Mouse (Mus musculus) heart, postnatal 0 days (tissue): ENCODE data around the gene Zswim4. TPM values are rescaled to one million over a fixed set of nuclear protein-coding genes. Genes with fewer than 3 reads are reported as not detected.
A peak's percentile ranks its signal among the peaks of the same experiment; 100 is the strongest.

ENCODE experiments used
- ATAC-seq: fragments of 200-750 bp; cut with Nextera tagmentation; 2 replicates; pipeline ENCODE4 v1.8.0; 2017; ENCODE audit warnings: low read depth, moderate number of reproducible peaks, moderate library complexity; ENCODE audit not compliant: insufficient read depth
- DNase-seq: peaks from one replicate; pipeline ENCODE4 v3.0.0-alpha.2; 2016; ENCODE audit warnings: low spot score
- H3K27ac ChIP-seq: fragments of 300-500 bp; sonication (generic); 2 replicates; pipeline ENCODE4 v1.5.1; 2014; ENCODE audit warnings: low read depth, mild to moderate bottlenecking
- H3K27me3 ChIP-seq: fragments of 300-500 bp; sonication (generic); 2 replicates; pipeline ENCODE4 v1.6.1; 2014; ENCODE audit warnings: low read length, mixed read lengths; ENCODE audit not compliant: control insufficient read depth, insufficient read depth
- H3K36me3 ChIP-seq: fragments of 300-500 bp; sonication (generic); replicated peaks from 2 replicates; pipeline ENCODE4 v1.6.1; 2014; ENCODE audit warnings: low read length, mixed read lengths; ENCODE audit not compliant: control insufficient read depth, insufficient read depth
- H3K4me1 ChIP-seq: fragments of 300-500 bp; sonication (generic); 2 replicates; pipeline ENCODE4 v1.6.1; 2014; ENCODE audit warnings: antibody characterized with exemption; ENCODE audit not compliant: control insufficient read depth, insufficient read depth
- H3K4me2 ChIP-seq: fragments of 300-500 bp; sonication (generic); 2 replicates; pipeline ENCODE4 v1.6.1; 2014; ENCODE audit warnings: low read depth, mild to moderate bottlenecking, low read length, moderate library complexity
- H3K4me3 ChIP-seq: fragments of 300-500 bp; sonication (generic); 2 replicates; pipeline ENCODE4 v1.5.1; 2014; ENCODE audit warnings: low read depth, low read length
- H3K9ac ChIP-seq: fragments of 300-500 bp; sonication (generic); replicated peaks from 2 replicates; pipeline ENCODE4 v1.6.1; 2014; ENCODE audit warnings: low read depth, low read length, mixed read lengths
- H3K9me3 ChIP-seq: fragments of 300-500 bp; sonication (generic); replicated peaks from 2 replicates; pipeline ENCODE4 v1.6.1; 2016; ENCODE audit warnings: low read length; ENCODE audit not compliant: control insufficient read depth
- CTCF ChIP-seq: IDR thresholded peaks from 2 replicates; pipeline ENCODE4 v1.5.1; 2016; ENCODE audit warnings: antibody characterized with exemption, control low read depth, low read depth
- EP300 ChIP-seq: IDR thresholded peaks from 2 replicates; pipeline ENCODE4 v1.6.1; 2016; ENCODE audit warnings: antibody characterized with exemption, low read depth
- WGBS: fragments of 180-500 bp; shearing (Covaris S2); extraction: QIAGEN DNeasy Blood & Tissue Kit; methylation state at CpG from one replicate; pipeline ENCODE4 v1.1.7; 2014; 5-methylcytosine and 5-hydroxymethylcytosine counted together
- microRNA counts: library from miRNA; unstranded; fragments of <30 nt; microRNA quantifications from one replicate; lab custom pipeline; 2015
- microRNA-seq: library from miRNA; unstranded; fragments of <30 nt; microRNA quantifications from one replicate; pipeline ENCODE4, GENCODE M21; 2016
- polyA plus RNA-seq: library from polyadenylated mRNA; unstranded; fragments of >200 nt; fragmentation: Nextera tagmentation; extraction: Ambion mirVana; gene quantifications from 2 replicates; pipeline ENCODE4 v1.2.1, GENCODE M21; 2015
- total RNA-seq: library from RNA; depleted of rRNA; stranded (reverse); fragments of >200 nt; gene quantifications from 2 replicates; pipeline ENCODE4 v1.2.3, GENCODE M21; 2014; ENCODE audit warnings: low replicate concordance; rRNA removed

The Zswim4 gene
- total and polyA plus RNA-seq, 2 experiments from 2014 or later = 4.6 to 23.8 TPM

DNA sequence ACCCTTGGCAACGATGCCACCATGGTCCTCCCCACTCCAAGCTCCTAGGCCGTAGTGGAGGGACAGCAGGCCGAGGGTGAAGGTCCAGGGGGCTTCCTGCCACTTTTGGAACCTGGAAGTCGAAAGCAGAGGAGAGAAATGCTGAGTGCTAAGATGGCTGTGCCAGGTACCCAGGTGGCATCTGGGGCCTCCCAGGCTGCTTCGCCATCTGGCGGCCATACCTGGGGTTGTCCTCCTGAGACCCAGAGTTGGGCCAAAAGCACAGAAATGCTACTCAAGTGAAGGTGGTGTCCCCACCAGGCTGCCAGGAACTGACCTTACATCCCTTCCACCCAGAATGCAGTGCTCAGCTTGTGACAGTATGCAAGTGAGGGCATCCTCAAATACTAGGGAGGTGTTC is 63.0 kb downstream of the Zswim4 start:
- TF ChIP-seq EP300 (no peak), CTCF (peak; percentile 37)
- no peak overlapping the region for H3K4me2 ChIP-seq
- H3K36me3 ChIP-seq = peaks cover 20% of the 10 kb centered on the region
- WGBS = 82% methylated on average over 6 of the region's 6 CpGs
- no peak for DNase-seq
- H3K9me3 ChIP-seq = no peaks in the 10 kb centered on the region
- H3K27ac ChIP-seq = no peak overlapping the region
- no peaks in the 10 kb centered on the region for H3K4me1 ChIP-seq
- H3K27me3 ChIP-seq = no peaks in the 10 kb centered on the region
- ATAC-seq = no peak
- H3K4me3 ChIP-seq = no peak overlapping the region
- no peak overlapping the region for H3K9ac ChIP-seq

DNA sequence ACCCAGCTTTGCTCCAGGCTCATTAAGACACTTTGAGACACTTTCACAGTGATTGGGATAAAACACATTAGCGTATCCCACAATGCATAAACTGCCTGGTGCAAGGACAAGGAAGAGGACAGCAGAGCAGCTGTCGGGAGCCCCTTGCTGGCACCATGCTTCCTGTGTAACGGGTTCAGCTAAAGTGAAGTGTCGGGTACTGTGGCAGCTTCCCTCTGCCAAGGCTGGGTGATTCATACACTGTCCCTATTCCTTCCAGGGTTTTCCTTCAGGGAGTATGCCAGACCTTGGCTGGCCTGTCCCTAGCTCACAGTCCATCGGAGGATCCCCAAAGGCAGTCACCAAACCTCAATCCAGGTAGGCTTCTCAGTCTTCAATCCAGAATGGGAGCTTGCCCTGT is 66.8 kb downstream of the Zswim4 start:
- WGBS = 78% methylated on average over 5 of the region's 5 CpGs
- no peak for TF ChIP-seq EP300
- TF ChIP-seq CTCF = no peak
- Histone ChIP-seq H3K27me3 (no peaks in the 10 kb centered on the region), H3K9me3 (no peaks in the 10 kb centered on the region), H3K4me1 (no peaks in the 10 kb centered on the region), H3K4me2 (no peak overlapping the region), H3K36me3 (peaks cover 17% of the 10 kb centered on the region), H3K4me3 (no peak overlapping the region), H3K27ac (no peak overlapping the region), H3K9ac (no peak overlapping the region)
- DNase-seq (no peak), ATAC-seq (no peak)

DNA sequence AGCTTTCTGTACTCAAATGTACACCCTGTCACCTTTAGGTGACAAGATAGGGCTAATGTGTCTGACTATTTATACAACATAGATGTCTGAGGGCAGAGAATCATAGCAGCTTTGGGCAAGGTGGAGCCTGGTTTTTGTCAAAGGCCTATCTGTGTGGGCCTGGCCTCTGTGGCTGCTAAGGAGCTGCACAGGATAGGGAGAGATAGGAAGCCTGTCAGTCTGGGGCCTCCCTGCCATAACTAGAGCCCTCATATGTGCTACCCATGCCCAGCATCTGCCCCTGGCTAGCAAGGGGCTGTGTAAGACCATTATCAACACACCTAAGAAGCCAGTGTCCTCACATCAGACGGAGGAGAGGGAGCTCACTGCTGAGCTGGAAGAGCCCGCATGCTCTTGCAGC is 69.2 kb downstream of the Zswim4 start:
- Histone ChIP-seq H3K9me3 (no peaks in the 10 kb centered on the region), H3K27ac (no peak overlapping the region), H3K27me3 (no peaks in the 10 kb centered on the region), H3K4me3 (no peak overlapping the region), H3K9ac (no peak overlapping the region), H3K36me3 (peaks cover 9% of the 10 kb centered on the region; the same call in 1 of the 2 replicates), H3K4me2 (no peak overlapping the region), H3K4me1 (no peaks in the 10 kb centered on the region)
- TF ChIP-seq CTCF (no peak), EP300 (no peak)
- ATAC-seq = no peak
- DNase-seq = no peak
- 67% methylated on average over 2 of the region's 2 CpGs for WGBS

MicroRNA genes within 50 kb of the gene (microRNA counts, 519-probe panel; counts per million panel counts)
- 3,413 counts per million, percentile 39 among the panel's probes with 10 or more counts for microRNA mmu-miR-181c (lab: Ali Mortazavi, UCI)
- microRNA mmu-miR-23a (lab: Ali Mortazavi, UCI) = 7,323 counts per million, percentile 86 among the panel's probes with 10 or more counts
- microRNA mmu-miR-27a (lab: Ali Mortazavi, UCI) = 7,771 counts per million, percentile 88 among the panel's probes with 10 or more counts

Small RNAs within 50 kb of the gene (microRNA-seq; reads per million reads assigned to microRNA genes)
- gene Mir181c = 3,068 reads per million, percentile 89 among the genes with 10 or more reads in this experiment
- gene Mir181d = 2,069 reads per million, percentile 85 among the genes with 10 or more reads in this experiment
- 31,368 reads per million, percentile 98 among the genes with 10 or more reads in this experiment for gene Mir23a
- gene Mir24-2 = not detected
- gene Mir27a = 862 reads per million, percentile 79 among the genes with 10 or more reads in this experiment
- gene Mir3074-2 = not detected

Other genes starting within 250 kb of the Zswim4 start
- gene Samd1, start 239.4 kb downstream of the Zswim4 start, total RNA-seq = 46.3 and 52.0 TPM in 2 replicates
- gene Samd1, start 239.4 kb downstream of the Zswim4 start, polyA plus RNA-seq = 3.6 and 3.7 TPM in 2 replicates
- not detected in 2 replicates for gene 1700067K01Rik, start 235.6 kb downstream of the Zswim4 start, total RNA-seq
- gene 1700067K01Rik, start 235.6 kb downstream of the Zswim4 start, polyA plus RNA-seq = 0.96 and 1.3 TPM in 2 replicates
- gene 2210011C24Rik, start 224.9 kb downstream of the Zswim4 start, total RNA-seq = 17.8 TPM in 1 of 2 replicates, not detected in the other
- gene 2210011C24Rik, start 224.9 kb downstream of the Zswim4 start, polyA plus RNA-seq = 0.48 and 0.88 TPM in 2 replicates
- not detected in 2 replicates for gene Palm3, start 215.6 kb downstream of the Zswim4 start, total RNA-seq
- 0.33 and 0.41 TPM in 2 replicates for gene Palm3, start 215.6 kb downstream of the Zswim4 start, polyA plus RNA-seq
- gene Il27ra, start 194.5 kb downstream of the Zswim4 start, total RNA-seq = 3.9 and 5.6 TPM in 2 replicates
- 2.6 and 3.6 TPM in 2 replicates for gene Il27ra, start 194.5 kb downstream of the Zswim4 start, polyA plus RNA-seq
- not detected in 2 replicates for gene Rln3, start 192.1 kb downstream of the Zswim4 start, total RNA-seq
- not detected in 2 replicates for gene Rln3, start 192.1 kb downstream of the Zswim4 start, polyA plus RNA-seq
- 1.3 and 3.8 TPM in 2 replicates for gene Gm10643, start 171.9 kb downstream of the Zswim4 start, total RNA-seq
- 1.0 and 1.7 TPM in 2 replicates for gene Gm10643, start 171.9 kb downstream of the Zswim4 start, polyA plus RNA-seq
- 11.7 and 15.3 TPM in 2 replicates for gene Rfx1, start 170.2 kb downstream of the Zswim4 start, total RNA-seq
- gene Rfx1, start 170.2 kb downstream of the Zswim4 start, polyA plus RNA-seq = 2.3 and 2.4 TPM in 2 replicates
- gene Dcaf15, start 132.3 kb downstream of the Zswim4 start, total RNA-seq = 16.1 and 29.3 TPM in 2 replicates
- gene Dcaf15, start 132.3 kb downstream of the Zswim4 start, polyA plus RNA-seq = 2.9 and 3.3 TPM in 2 replicates
- not detected in 2 replicates for gene Podnl1, start 111.1 kb downstream of the Zswim4 start, total RNA-seq
- 0.04 TPM in 2 replicates for gene Podnl1, start 111.1 kb downstream of the Zswim4 start, polyA plus RNA-seq
- 13.1 and 17.1 TPM in 2 replicates for gene Cc2d1a, start 89.1 kb downstream of the Zswim4 start, total RNA-seq
- gene Cc2d1a, start 89.1 kb downstream of the Zswim4 start, polyA plus RNA-seq = 8.4 and 10.2 TPM in 2 replicates
- 0.43 TPM in 1 of 2 replicates, not detected in the other for gene 4930432K21Rik, start 89.0 kb downstream of the Zswim4 start, total RNA-seq
- gene 4930432K21Rik, start 89.0 kb downstream of the Zswim4 start, polyA plus RNA-seq = 0.34 and 0.48 TPM in 2 replicates
- gene Nanos3, start 51.8 kb downstream of the Zswim4 start, total RNA-seq = 1.4 TPM in 1 of 2 replicates, not detected in the other
- 4.6 and 6.0 TPM in 2 replicates for gene Nanos3, start 51.8 kb downstream of the Zswim4 start, polyA plus RNA-seq
- 90.3 and 93.2 TPM in 2 replicates for gene D8Ertd738e, start 12.7 kb upstream of the Zswim4 start, total RNA-seq
- gene D8Ertd738e, start 12.7 kb upstream of the Zswim4 start, polyA plus RNA-seq = 382 and 414 TPM in 2 replicates
- 25.8 and 74.7 TPM in 2 replicates for gene Mri1, start 20.3 kb upstream of the Zswim4 start, total RNA-seq
- gene Mri1, start 20.3 kb upstream of the Zswim4 start, polyA plus RNA-seq = 37.3 and 39.2 TPM in 2 replicates
- 7.0 and 14.4 TPM in 2 replicates for gene Ccdc130, start 33.3 kb upstream of the Zswim4 start, total RNA-seq
- gene Ccdc130, start 33.3 kb upstream of the Zswim4 start, polyA plus RNA-seq = 12.2 and 12.7 TPM in 2 replicates
- 1.3 and 8.6 TPM in 2 replicates for gene Cacna1a, start 151.4 kb upstream of the Zswim4 start, total RNA-seq
- gene Cacna1a, start 151.4 kb upstream of the Zswim4 start, polyA plus RNA-seq = 4.2 and 4.3 TPM in 2 replicates